Mouse (Mus musculus): ENCODE measurements around the gene Parp3. TPM values are rescaled to one million over a fixed set of nuclear protein-coding genes. Genes with fewer than 3 reads are reported as not detected.
A peak's percentile ranks its signal among the peaks of the same experiment; 100 is the strongest.

The Parp3 gene
- polyA plus RNA-seq, 3 experiments from 2014 or later, result 32.4 to 68.7 (median 54.1) TPM

GRCm38 (mm10) chr9:106474456-106474855, 2.3 kb downstream of the Parp3 start:
- no peak for ATAC-seq

- ATAC-seq, result no peak
Measured at GRCm38 (mm10) chr9:106473753-106474105, 3.0 kb downstream of the Parp3 start.

GRCm38 (mm10) chr9:106473081-106473752, 3.5 kb downstream of the Parp3 start:
- ATAC-seq, result no peak

GRCm38 (mm10) chr9:106472321-106472720, 4.4 kb downstream of the Parp3 start:
- ATAC-seq, result no peak

- ATAC-seq, result no peak
Measured at GRCm38 (mm10) chr9:106471892-106472291, 4.9 kb downstream of the Parp3 start.

- ATAC-seq, result no peak
Measured at GRCm38 (mm10) chr9:106470991-106471750, 5.6 kb downstream of the Parp3 start.

GRCm38 (mm10) chr9:106469776-106470175, 7.0 kb downstream of the Parp3 start:
- no peak for ATAC-seq

GRCm38 (mm10) chr9:106469317-106469716, 7.4 kb downstream of the Parp3 start:
- ATAC-seq, result peak; percentile 58

GRCm38 (mm10) chr9:106467746-106468145, 9.0 kb downstream of the Parp3 start:
- no peak for ATAC-seq

- no peak for ATAC-seq
Measured at GRCm38 (mm10) chr9:106466721-106467120, 10.0 kb downstream of the Parp3 start.

- no peak for ATAC-seq
Measured at GRCm38 (mm10) chr9:106465571-106466200, 11.1 kb downstream of the Parp3 start, which contains the start of gene Gpr62. TSS of gene Gpr62 (minus strand) at chr9:106465938.

- peak; percentile 44 for ATAC-seq
Measured at GRCm38 (mm10) chr9:106464751-106465541, 11.8 kb downstream of the Parp3 start.

- no peak for ATAC-seq
Measured at GRCm38 (mm10) chr9:106463122-106464063, 13.4 kb downstream of the Parp3 start.

GRCm38 (mm10) chr9:106462430-106462800, 14.3 kb downstream of the Parp3 start:
- ATAC-seq, result no peak

- no peak for ATAC-seq
Measured at GRCm38 (mm10) chr9:106461641-106462429, 14.9 kb downstream of the Parp3 start.

GRCm38 (mm10) chr9:106461026-106461415, 15.7 kb downstream of the Parp3 start:
- no peak for ATAC-seq

- ATAC-seq, result no peak
Measured at GRCm38 (mm10) chr9:106460401-106461025, 16.2 kb downstream of the Parp3 start.

- no peak for ATAC-seq
Measured at GRCm38 (mm10) chr9:106459946-106460345, 16.8 kb downstream of the Parp3 start.

- ATAC-seq, result no peak
Measured at GRCm38 (mm10) chr9:106457920-106458319, 18.8 kb downstream of the Parp3 start.

- no peak for ATAC-seq
Measured at GRCm38 (mm10) chr9:106457163-106457559, 19.6 kb downstream of the Parp3 start.
